Mouse (Mus musculus) liver, embryonic 11.5 days (tissue): Measurements from ENCODE around the gene Nde1. TPM values are rescaled to one million over a fixed set of nuclear protein-coding genes. Genes with fewer than 3 reads are reported as not detected.
A peak's percentile ranks its signal among the peaks of the same experiment; 100 is the strongest.

Experiments
- ATAC-seq: fragments of 200-750 bp; cut with Nextera tagmentation; replicated peaks from 2 replicates; pipeline ENCODE4 v1.8.0; 2017; ENCODE audit warnings: moderate number of reproducible peaks, mild to moderate bottlenecking, moderate TSS enrichment, moderate library complexity; ENCODE audit not compliant: low FRiP score
- DNase-seq: peaks from one replicate; pipeline ENCODE4 v3.0.0-alpha.2; 2017; ENCODE audit warnings: low spot score
- H3K27ac ChIP-seq: fragments of 300-500 bp; sonication (generic); 2 replicates; pipeline ENCODE4 v1.5.1; 2014; ENCODE audit warnings: mild to moderate bottlenecking, low read depth, low read length, control low read depth
- H3K27me3 ChIP-seq: fragments of 300-500 bp; sonication (generic); replicated peaks from 2 replicates; pipeline ENCODE4 v1.6.1; 2014; ENCODE audit warnings: low read length, mixed read lengths; ENCODE audit not compliant: control insufficient read depth, insufficient read depth
- H3K36me3 ChIP-seq: fragments of 300-500 bp; sonication (generic); 2 replicates; pipeline ENCODE4 v1.6.1; 2014; ENCODE audit warnings: mild to moderate bottlenecking, low read length, moderate library complexity, mixed read lengths; ENCODE audit not compliant: control insufficient read depth, insufficient read depth
- H3K4me1 ChIP-seq: fragments of 300-500 bp; sonication (generic); replicated peaks from 2 replicates; pipeline ENCODE4 v1.6.1; 2014; ENCODE audit warnings: low read length, mixed read lengths; ENCODE audit not compliant: control insufficient read depth, insufficient read depth
- H3K4me2 ChIP-seq: fragments of 300-500 bp; sonication (generic); 2 replicates; pipeline ENCODE4 v1.6.1; 2014; ENCODE audit warnings: mild to moderate bottlenecking, control low read depth, moderate library complexity
- H3K4me3 ChIP-seq: fragments of 300-500 bp; sonication (generic); 2 replicates; pipeline ENCODE4 v1.5.1; 2014; ENCODE audit warnings: low read depth, low read length, control low read depth
- H3K9ac ChIP-seq: fragments of 300-500 bp; sonication (generic); 2 replicates; pipeline ENCODE4 v1.6.1; 2014; ENCODE audit warnings: low read depth, low read length, control low read depth
- H3K9me3 ChIP-seq: fragments of 300-500 bp; sonication (generic); 2 replicates; pipeline ENCODE4 v1.6.1; 2016; ENCODE audit warnings: low read length, inconsistent platforms, mixed read lengths; ENCODE audit not compliant: control insufficient read depth
- WGBS: fragments of 180-500 bp; shearing (Covaris S2); extraction: QIAGEN DNeasy Blood & Tissue Kit; methylation state at CpG from one replicate; pipeline ENCODE4 v1.1.7; 2014; 5-methylcytosine and 5-hydroxymethylcytosine counted together
- polyA plus RNA-seq: library from polyadenylated mRNA; unstranded; fragments of >200 nt; fragmentation: Nextera tagmentation; extraction: Ambion mirVana; gene quantifications from 2 replicates; pipeline ENCODE4 v1.2.1, GENCODE M21; 2014

Gene Nde1
- 78.2 and 85.2 TPM in 2 replicates for polyA plus RNA-seq

- WGBS: under 1% methylated on average over 43 of the region's 43 CpGs
- peaks cover 3% of the 10 kb centered on the region; the same call in 1 of the 2 replicates for H3K36me3 ChIP-seq
- H3K4me2 ChIP-seq: peak within 1 kb of the TSS; percentile 87
- peak within 1 kb of the TSS; percentile 85 for H3K4me3 ChIP-seq
- H3K27me3 ChIP-seq: no peaks in the 10 kb centered on the region
- ATAC-seq (peak; percentile 88), DNase-seq (peak; percentile 90)
- H3K4me1 ChIP-seq: peaks cover 21% of the 10 kb centered on the region
- no peaks in the 10 kb centered on the region for H3K9me3 ChIP-seq
- peak within 1 kb of the TSS; percentile 82 for H3K27ac ChIP-seq
- peak within 1 kb of the TSS; percentile 95 for H3K9ac ChIP-seq
These were observed at the start of gene Nde1, which contains the start of gene Marf1 for GRCm38 (mm10) chr16:14162988-14163416. Gene Nde1 (plus strand): TSS chr16:14163275. Gene Marf1 (minus strand): TSS chr16:14163351.

DNA sequence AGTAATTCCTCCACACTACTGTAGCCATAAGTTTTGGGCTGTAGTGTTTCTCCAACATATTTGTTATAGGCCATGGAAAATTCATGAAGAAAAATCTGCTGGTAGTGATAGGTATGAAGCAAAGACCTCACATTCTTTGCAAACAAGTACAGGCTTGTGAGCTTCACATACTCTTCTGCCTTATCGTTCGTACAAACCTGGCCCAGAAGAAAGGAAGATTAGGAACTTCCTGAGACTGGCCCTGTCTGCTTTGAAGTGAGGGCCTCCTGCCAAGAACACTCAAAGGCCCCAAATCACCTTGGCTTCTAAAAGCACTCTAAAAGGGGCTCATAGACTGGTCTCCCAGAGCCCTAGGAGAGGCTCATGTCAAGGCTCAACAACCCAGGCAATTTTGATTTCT is 45.8 kb upstream of the Nde1 start:
- H3K9ac ChIP-seq: no peak overlapping the region
- H3K4me1 ChIP-seq: no peaks in the 10 kb centered on the region
- 69% methylated on average over 2 of the region's 2 CpGs for WGBS
- H3K36me3 ChIP-seq: peaks cover 39% of the 10 kb centered on the region
- no peaks in the 10 kb centered on the region for H3K9me3 ChIP-seq
- H3K27me3 ChIP-seq: no peaks in the 10 kb centered on the region
- ATAC-seq (no peak), DNase-seq (no peak)
- no peak overlapping the region for H3K27ac ChIP-seq
- H3K4me3 ChIP-seq: no peak overlapping the region
- H3K4me2 ChIP-seq: no peak overlapping the region

DNA sequence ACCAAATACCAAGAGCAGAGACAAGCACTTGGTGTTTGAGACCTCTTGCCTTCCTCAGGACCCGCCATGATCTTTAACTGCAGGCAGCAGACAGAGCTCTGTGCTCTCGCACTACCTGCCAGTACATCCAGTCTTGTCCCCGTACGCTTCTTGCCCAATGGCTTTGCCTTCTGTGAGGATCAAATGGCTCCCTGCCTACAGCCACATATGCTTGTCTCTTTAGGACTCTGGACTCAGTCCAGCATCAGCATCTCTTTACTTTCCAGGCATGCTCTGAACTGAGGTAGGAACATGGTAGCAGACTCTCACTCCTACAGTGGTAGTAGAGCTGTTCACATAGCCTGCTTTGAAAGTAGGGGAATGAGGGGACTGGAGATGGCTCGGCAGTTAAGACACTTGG is 42.1 kb upstream of the Nde1 start:
- peaks cover 44% of the 10 kb centered on the region for H3K36me3 ChIP-seq
- no peak overlapping the region for H3K4me2 ChIP-seq
- 91% methylated on average over 5 of the region's 5 CpGs for WGBS
- no peak overlapping the region for H3K27ac ChIP-seq
- no peaks in the 10 kb centered on the region for H3K27me3 ChIP-seq
- ATAC-seq (no peak), DNase-seq (no peak)
- H3K9ac ChIP-seq: no peak overlapping the region
- no peaks in the 10 kb centered on the region for H3K4me1 ChIP-seq
- H3K4me3 ChIP-seq: no peak overlapping the region
- H3K9me3 ChIP-seq: no peaks in the 10 kb centered on the region

DNA sequence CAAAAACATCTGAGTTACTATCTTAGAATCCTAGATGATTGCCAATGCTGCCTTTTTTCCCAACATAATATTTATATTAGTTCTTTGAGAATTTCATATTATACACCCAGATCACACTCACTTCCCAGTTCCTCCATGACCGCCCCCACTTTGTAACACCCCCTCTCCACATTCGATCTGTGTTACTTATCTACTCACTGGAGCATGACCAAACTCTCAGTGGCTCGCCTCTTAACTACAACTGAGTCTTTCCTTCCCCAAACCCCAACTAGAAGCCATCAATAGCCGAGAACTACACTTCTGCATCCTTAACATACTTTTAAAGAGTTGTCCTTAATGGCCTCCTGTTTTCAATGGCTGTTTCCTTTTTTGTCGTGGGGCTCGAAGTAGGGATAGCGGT is 41.5 kb upstream of the Nde1 start:
- no peak for DNase-seq
- no peaks in the 10 kb centered on the region for H3K27me3 ChIP-seq
- ATAC-seq: no peak
- WGBS: 92% methylated on average over 7 of the region's 7 CpGs
- peaks cover 42% of the 10 kb centered on the region for H3K36me3 ChIP-seq
- H3K9me3 ChIP-seq: no peaks in the 10 kb centered on the region
- no peak overlapping the region for H3K4me2 ChIP-seq
- no peak overlapping the region for H3K9ac ChIP-seq
- no peak overlapping the region for H3K4me3 ChIP-seq
- no peak overlapping the region for H3K27ac ChIP-seq
- H3K4me1 ChIP-seq: no peaks in the 10 kb centered on the region

DNA sequence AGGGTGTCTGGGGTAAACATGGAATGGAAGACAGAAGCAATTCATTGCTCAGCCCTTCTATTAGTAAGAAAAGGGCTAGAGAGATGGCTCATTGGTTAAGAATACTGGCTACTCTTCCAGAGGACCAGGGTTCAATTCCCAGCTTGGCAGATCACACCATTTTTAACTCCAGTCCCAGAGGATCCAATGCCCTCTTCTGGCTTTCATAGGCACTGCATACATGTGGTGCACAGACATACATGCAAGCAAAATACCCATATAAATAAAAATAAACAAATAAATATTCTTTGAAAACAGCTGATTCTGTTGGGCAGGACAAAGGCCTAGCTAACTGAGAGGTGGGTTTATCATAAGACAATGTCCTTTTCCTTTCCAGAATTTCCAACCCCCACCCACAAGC is 40.5 kb upstream of the Nde1 start:
- DNase-seq: no peak
- H3K27ac ChIP-seq: no peak overlapping the region
- no peak overlapping the region for H3K9ac ChIP-seq

GRCm38 (mm10) chr16:14123901-14124300 is 39.2 kb upstream of the Nde1 start:
- no peaks in the 10 kb centered on the region for H3K9me3 ChIP-seq
- no peak overlapping the region for H3K9ac ChIP-seq
- H3K36me3 ChIP-seq: peaks cover 38% of the 10 kb centered on the region
- 94% methylated on average over 2 of the region's 2 CpGs for WGBS
- H3K4me2 ChIP-seq: no peak overlapping the region
- H3K4me1 ChIP-seq: no peaks in the 10 kb centered on the region
- no peaks in the 10 kb centered on the region for H3K27me3 ChIP-seq
- no peak for ATAC-seq
- H3K27ac ChIP-seq: no peak overlapping the region
- no peak overlapping the region for H3K4me3 ChIP-seq
- DNase-seq: no peak

More for the DNA sequence above, 40.5 kb upstream of the Nde1 start:
- Histone ChIP-seq H3K36me3 (peaks cover 37% of the 10 kb centered on the region), H3K9me3 (no peaks in the 10 kb centered on the region), H3K27me3 (no peaks in the 10 kb centered on the region), H3K4me1 (no peaks in the 10 kb centered on the region), H3K4me2 (no peak overlapping the region), H3K4me3 (no peak overlapping the region)
- no peak for ATAC-seq

GRCm38 (mm10) chr16:14124709-14125108 is 38.4 kb upstream of the Nde1 start:
- ATAC-seq (no peak), DNase-seq (no peak)
- Histone ChIP-seq H3K9me3 (no peaks in the 10 kb centered on the region), H3K27ac (no peak overlapping the region), H3K36me3 (peaks cover 39% of the 10 kb centered on the region), H3K4me1 (no peaks in the 10 kb centered on the region), H3K4me3 (no peak overlapping the region), H3K9ac (no peak overlapping the region), H3K4me2 (no peak overlapping the region), H3K27me3 (no peaks in the 10 kb centered on the region)
- 97% methylated on average over 7 of the region's 7 CpGs for WGBS

DNA sequence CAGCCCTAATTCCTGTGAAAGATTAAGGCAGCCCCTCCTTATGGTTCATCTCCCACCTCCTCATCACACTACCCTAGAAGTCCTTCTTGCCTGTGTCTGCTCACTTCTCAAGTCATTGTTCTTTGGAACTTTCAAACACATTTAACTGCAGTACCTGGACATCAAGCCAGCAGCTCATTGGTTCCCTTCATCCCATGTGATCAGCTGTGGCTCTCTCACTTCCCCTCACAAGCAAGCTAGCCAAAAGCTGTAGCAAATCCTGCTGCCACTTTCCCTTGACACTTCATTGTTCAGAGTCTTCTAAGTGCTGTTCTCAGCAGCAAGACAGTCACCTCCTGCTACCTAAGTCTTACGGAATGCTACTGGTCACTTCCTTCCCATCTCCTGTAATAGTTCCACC is 37.8 kb upstream of the Nde1 start:
- ATAC-seq: no peak
- 86% methylated on average over 1 of the region's 1 CpGs for WGBS

GRCm38 (mm10) chr16:14128977-14129376 is 34.1 kb upstream of the Nde1 start:
- no peak overlapping the region for H3K27ac ChIP-seq
- no peak overlapping the region for H3K4me2 ChIP-seq
- no peaks in the 10 kb centered on the region for H3K4me1 ChIP-seq
- peaks cover 30% of the 10 kb centered on the region for H3K36me3 ChIP-seq
- DNase-seq (no peak), ATAC-seq (no peak)
- no peaks in the 10 kb centered on the region for H3K9me3 ChIP-seq
- H3K9ac ChIP-seq: no peak overlapping the region
- H3K4me3 ChIP-seq: no peak overlapping the region
- H3K27me3 ChIP-seq: no peaks in the 10 kb centered on the region

More for the DNA sequence above, 37.8 kb upstream of the Nde1 start:
- DNase-seq: no peak
- Histone ChIP-seq H3K9me3 (no peaks in the 10 kb centered on the region), H3K4me2 (no peak overlapping the region), H3K4me1 (no peaks in the 10 kb centered on the region), H3K36me3 (peaks cover 35% of the 10 kb centered on the region), H3K27me3 (no peaks in the 10 kb centered on the region), H3K9ac (no peak overlapping the region), H3K4me3 (no peak overlapping the region), H3K27ac (no peak overlapping the region)
